ENCODE assay signal across 7 mouse cellular contexts in genomic region chr7:98703365-98703881, GRCm38 (mm10). TPM values are rescaled to one million over a fixed set of nuclear protein-coding genes. Genes with fewer than 3 reads are reported as not detected.
A peak's percentile ranks its signal among the peaks of the same experiment; 100 is the strongest.
DNase-seq lines count a peak whose midpoint lies in the region; ATAC-seq and TF ChIP-seq lines count a peak whose summit lies in the region.

No protein-coding gene starts in this region.

- intact Hi-C loops in gastrocnemius, postnatal 14 days (cut with DNase I; ENCODE audit: low total_unique reads): loop anchor here (5.0 kb wide), 1 partner anchor 41 kb away; no protein-coding TSS in a partner anchor

- peak; percentile 30 for ATAC-seq in CD4-positive, CD25-positive, alpha-beta regulatory T cell, adult 4 months
- peak; percentile 33 for ATAC-seq in kidney, postnatal 0 days (replicated peaks; ENCODE audit: low FRiP score, low read depth)
- ATAC-seq in stomach, embryonic 14.5 days (ENCODE audit: insufficient number of reproducible peaks, insufficient read depth, low FRiP score, low read depth): 0 out of 2 replicates have a peak, but pooled peaks have one; percentile 30

- peak overlapping the region; percentile 90 for H3K9ac ChIP-seq in kidney, postnatal 0 days (ENCODE audit: low read depth, low read length)
- peak overlapping the region; percentile 94 for H3K9ac ChIP-seq in stomach, embryonic 14.5 days (replicated peaks; ENCODE audit: low read depth, low read length)

- no peaks in the 10 kb centered on the region for H3K27me3 ChIP-seq in kidney, postnatal 0 days (ENCODE audit: insufficient read depth, low read length)
- H3K27me3 ChIP-seq in midbrain, embryonic 10.5 days (ENCODE audit: low read depth, poor library complexity, severe bottlenecking): no peaks in the 10 kb centered on the region
- H3K27me3 ChIP-seq in stomach, embryonic 14.5 days (ENCODE audit: control insufficient read depth, insufficient read depth, low read length): no peaks in the 10 kb centered on the region

- no peaks in the 10 kb centered on the region for H3K36me3 ChIP-seq in kidney, postnatal 0 days (ENCODE audit: insufficient read depth, low read length)
- no peaks in the 10 kb centered on the region for H3K36me3 ChIP-seq in midbrain, embryonic 10.5 days
- no peaks in the 10 kb centered on the region for H3K36me3 ChIP-seq in stomach, embryonic 14.5 days (ENCODE audit: control insufficient read depth, insufficient read depth, low read length)

- DNase-seq in MN1 (ENCODE audit: low spot score): peak; percentile 66
- DNase-seq in cerebellum, postnatal 36 days: peak; percentile 46 to 49
- DNase-seq in gastrocnemius, postnatal 14 days: peak; percentile 24
- peak; percentile 61 for DNase-seq in kidney, postnatal 0 days (ENCODE audit: low spot score)
- peak; percentile 50 for DNase-seq in midbrain, embryonic 10.5 days (ENCODE audit: low spot score)

- H3K27ac ChIP-seq in kidney, postnatal 0 days: peak overlapping the region; percentile 89
- peak overlapping the region; percentile 93 for H3K27ac ChIP-seq in midbrain, embryonic 10.5 days (replicated peaks)
- H3K27ac ChIP-seq in stomach, embryonic 14.5 days (ENCODE audit: low read length): peak overlapping the region; percentile 87

- H3K4me1 ChIP-seq in kidney, postnatal 0 days (replicated peaks; ENCODE audit: insufficient read depth, low read length): peaks cover 11% of the 10 kb centered on the region; the same call in 1 of the 2 replicates
- peaks cover 31% of the 10 kb centered on the region for H3K4me1 ChIP-seq in midbrain, embryonic 10.5 days
- H3K4me1 ChIP-seq in stomach, embryonic 14.5 days (ENCODE audit: control insufficient read depth, insufficient read depth, low read length): peaks cover 10% of the 10 kb centered on the region; the same call in 1 of the 2 replicates

- H3K4me3 ChIP-seq in kidney, postnatal 0 days (replicated peaks; ENCODE audit: low read depth, low read length): peak overlapping the region; percentile 92
- H3K4me3 ChIP-seq in midbrain, embryonic 10.5 days: peak overlapping the region; percentile 87
- H3K4me3 ChIP-seq in stomach, embryonic 14.5 days (ENCODE audit: low read depth, low read length): peak overlapping the region; percentile 95

- no peaks in the 10 kb centered on the region for H3K9me3 ChIP-seq in kidney, postnatal 0 days (replicated peaks; ENCODE audit: low read length)
- no peaks in the 10 kb centered on the region for H3K9me3 ChIP-seq in midbrain, embryonic 10.5 days (replicated peaks)
- no peaks in the 10 kb centered on the region for H3K9me3 ChIP-seq in stomach, embryonic 14.5 days (ENCODE audit: control insufficient read depth, low read depth, low read length)

- no peak for TF ChIP-seq CTCF in kidney, postnatal 0 days (IDR thresholded peaks at IDR 0.05; ENCODE audit: low read depth)

- under 1% methylated on average over 33 of the region's 38 CpGs for WGBS in kidney, postnatal 0 days
- WGBS in midbrain, embryonic 10.5 days: under 1% methylated on average over 38 of the region's 38 CpGs
- under 1% methylated on average over 38 of the region's 38 CpGs for WGBS in stomach, embryonic 14.5 days

- H3K4me2 ChIP-seq in kidney, postnatal 0 days (ENCODE audit: low read length): peak overlapping the region; percentile 67
- peak overlapping the region; percentile 78 for H3K4me2 ChIP-seq in stomach, embryonic 14.5 days (replicated peaks; ENCODE audit: low read depth, low read length)

RNA-seq across cellular contexts. Expression of gene Thap12, which starts 0.5 kb away (rescaled TPM):
- 10 to 100 TPM; 12.2 to 13.6 TPM for polyA plus RNA-seq in CD4-positive, CD25-positive, alpha-beta regulatory T cell, adult 4 months (2017; shearing (Covaris generic))
- total RNA-seq in gastrocnemius, postnatal 14 days (2021): 10 to 100 TPM; 72.2 to 81.4 TPM
- 45.5 and 47.2 TPM in 2 replicates for polyA plus RNA-seq in kidney, postnatal 0 days (2015; fragmentation: Nextera tagmentation; extraction: Ambion mirVana)
- 60.6 and 63.9 TPM in 2 replicates for polyA plus RNA-seq in midbrain, embryonic 10.5 days (2016; fragmentation: Nextera tagmentation; extraction: Ambion mirVana)
- polyA plus RNA-seq in stomach, embryonic 14.5 days (2014; fragmentation: Nextera tagmentation; extraction: Ambion mirVana): 55.9 and 61.7 TPM in 2 replicates

RNA-seq across cellular contexts. Expression of gene Emsy, which starts 46.8 kb away (rescaled TPM):
- 10 to 100 TPM; 71.4 to 73.3 TPM for polyA plus RNA-seq in CD4-positive, CD25-positive, alpha-beta regulatory T cell, adult 4 months (2017; shearing (Covaris generic))
- 10 to 100 TPM; 19.2 to 19.4 TPM for total RNA-seq in gastrocnemius, postnatal 14 days (2021)
- polyA plus RNA-seq in kidney, postnatal 0 days (2015; fragmentation: Nextera tagmentation; extraction: Ambion mirVana): 14.1 and 17.3 TPM in 2 replicates
- polyA plus RNA-seq in midbrain, embryonic 10.5 days (2016; fragmentation: Nextera tagmentation; extraction: Ambion mirVana): 38.1 and 42.9 TPM in 2 replicates
- 42.4 and 46.0 TPM in 2 replicates for polyA plus RNA-seq in stomach, embryonic 14.5 days (2014; fragmentation: Nextera tagmentation; extraction: Ambion mirVana)

Comparison
In these comparisons a context has a peak if more than half of its experiments do, and no peak if none do; other contexts are left out.
1. Peak in every context shown above with its lines: DNase-seq, ATAC-seq, H3K4me3 ChIP-seq and H3K27ac ChIP-seq.